Mouse (Mus musculus) v-Abl transformed pro-B cells (cell line): Measurements from ENCODE around the gene Vps50.

ENCODE experiments used
- in situ Hi-C, 2 experiments: fragments of 400-800 bp; cut with MboI; formaldehyde crosslinking; loops; one replicate each; pipeline ENCODE4 v1.15.1; 2025; ENCODE audit not compliant: unreplicated experiment in 2 of 2

Vps50 gene

GRCm38 (mm10) chr6:3498162-3498848 is at the start of gene Vps50, which contains the start of gene Hepacam2:
Gene Vps50, plus strand, starts transcription at chr6:3498382.
Gene Hepacam2, minus strand, starts transcription at chr6:3498298.
- in situ Hi-C loops, result loop anchor here (5.0 to 10.0 kb wide), 4 partner anchors 36 to 586 kb away; partner anchors contain the start of gene Bet1 (in 1 of the 2)

GRCm38 (mm10) chr6:3454421-3454820 is 43.8 kb upstream of the Vps50 start:
- in situ Hi-C loops, result no loop called here

- in situ Hi-C loops, result loop anchor here in 1 of 2 experiments (5.0 kb wide), 1 partner anchor 41 kb away; the partner anchor contains the start of genes Hepacam2 and Vps50
Measured at GRCm38 (mm10) chr6:3455944-3456536, 42.1 kb upstream of the Vps50 start.

- in situ Hi-C loops, result loop anchor here in 1 of 2 experiments (5.0 kb wide), 1 partner anchor 34 kb away; the partner anchor contains the start of genes Hepacam2 and Vps50
Measured at GRCm38 (mm10) chr6:3463026-3463425, 35.2 kb upstream of the Vps50 start.

- in situ Hi-C loops, result loop anchor here in 1 of 2 experiments (5.0 kb wide), 1 partner anchor 34 kb away; the partner anchor contains the start of genes Hepacam2 and Vps50
Measured at GRCm38 (mm10) chr6:3463594-3463993, 34.6 kb upstream of the Vps50 start.

- in situ Hi-C loops, result no loop called here
Measured at GRCm38 (mm10) chr6:3468627-3469026, 29.6 kb upstream of the Vps50 start.

GRCm38 (mm10) chr6:3470706-3471105 is 27.5 kb upstream of the Vps50 start:
- in situ Hi-C loops, result no loop called here

GRCm38 (mm10) chr6:3476299-3476698 is 21.9 kb upstream of the Vps50 start:
- in situ Hi-C loops, result no loop called here

- in situ Hi-C loops, result no loop called here
Measured at GRCm38 (mm10) chr6:3479853-3480252, 18.3 kb upstream of the Vps50 start.

GRCm38 (mm10) chr6:3481705-3482104 is 16.5 kb upstream of the Vps50 start:
- in situ Hi-C loops, result no loop called here

- in situ Hi-C loops, result no loop called here
Measured at GRCm38 (mm10) chr6:3485133-3485532, 13.0 kb upstream of the Vps50 start.

GRCm38 (mm10) chr6:3487355-3487754 is 10.8 kb upstream of the Vps50 start:
- in situ Hi-C loops, result no loop called here

GRCm38 (mm10) chr6:3494285-3494684 is 3.9 kb upstream of the Vps50 start:
- in situ Hi-C loops, result loop anchor here in 1 of 2 experiments (10.0 kb wide), 2 partner anchors 49 to 591 kb away; partner anchors contain the start of gene Bet1

GRCm38 (mm10) chr6:3496210-3496609 is 2.0 kb upstream of the Vps50 start:
- in situ Hi-C loops, result loop anchor here (5.0 to 10.0 kb wide), 4 partner anchors 34 to 589 kb away; partner anchors contain the start of gene Bet1 (in 1 of the 2)

- in situ Hi-C loops, result loop anchor here (25.0 kb wide), 3 partner anchors 587 to 1612 kb away; partner anchors contain the start of gene Bet1 (in 1 of the 2)
Measured at GRCm38 (mm10) chr6:3500286-3500685, 2.1 kb downstream of the Vps50 start.

GRCm38 (mm10) chr6:3505289-3505688 is 7.1 kb downstream of the Vps50 start:
- in situ Hi-C loops, result loop anchor here (25.0 kb wide), 3 partner anchors 582 to 1607 kb away; partner anchors contain the start of gene Bet1 (in 1 of the 2)

GRCm38 (mm10) chr6:3507078-3507477 is 8.9 kb downstream of the Vps50 start:
- in situ Hi-C loops, result loop anchor here (25.0 kb wide), 3 partner anchors 580 to 1605 kb away; partner anchors contain the start of gene Bet1 (in 1 of the 2)

- in situ Hi-C loops, result loop anchor here (25.0 kb wide), 3 partner anchors 579 to 1604 kb away; partner anchors contain the start of gene Bet1 (in 1 of the 2)
Measured at GRCm38 (mm10) chr6:3508151-3508550, 10.0 kb downstream of the Vps50 start.

GRCm38 (mm10) chr6:3509782-3510181 is 11.6 kb downstream of the Vps50 start:
- in situ Hi-C loops, result loop anchor here (5.0 to 25.0 kb wide), 6 partner anchors 578 to 1888 kb away; partner anchors contain the start of genes Asb4 (in 1 of the 2) and Bet1 (in 1 of the 2)

- in situ Hi-C loops, result loop anchor here (5.0 to 25.0 kb wide), 6 partner anchors 576 to 1886 kb away; partner anchors contain the start of genes Asb4 (in 1 of the 2) and Bet1 (in 1 of the 2)
Measured at GRCm38 (mm10) chr6:3511116-3511515, 12.9 kb downstream of the Vps50 start.

- in situ Hi-C loops, result loop anchor here (5.0 to 25.0 kb wide), 6 partner anchors 576 to 1886 kb away; partner anchors contain the start of genes Asb4 (in 1 of the 2) and Bet1 (in 1 of the 2)
Measured at GRCm38 (mm10) chr6:3511612-3512011, 13.4 kb downstream of the Vps50 start.
